Mouse (Mus musculus) cerebellum, postnatal 25 days (tissue): Measurements from ENCODE around the gene Jhy.

Experiments used
- DNase-seq, 2 experiments: peaks; one replicate each; pipeline ENCODE4 v3.0.0; 2021; ENCODE audit warnings: mixed read lengths in 2 of 2

The Jhy gene

GRCm38 (mm10) chr9:40851515-40851914, 112.4 kb downstream of the Jhy start:
- no peak for DNase-seq
